Mouse (Mus musculus) bone marrow, adult 2 months (tissue): ENCODE data around the gene Prpf4.

Source experiments
- CTCF ChIP-seq: fragments of 200-500 bp; IDR thresholded peaks from 2 replicates; pipeline ENCODE4 v1.5.1; 2011; ENCODE audit warnings: low read length, control low read depth; ENCODE audit not compliant: control insufficient read depth, insufficient read depth
- POLR2A ChIP-seq: fragments of 200-500 bp; IDR thresholded peaks from 2 replicates; pipeline ENCODE4 v1.6.1; 2011; ENCODE audit warnings: low read depth, mild to moderate bottlenecking, control low read depth, low read length, borderline replicate concordance; ENCODE audit not compliant: control insufficient read depth

- TF ChIP-seq POLR2A, result no peak
- TF ChIP-seq CTCF, result no peak
Observed at GRCm38 (mm10) chr4:62383207-62383606, 25.4 kb upstream of the Prpf4 start.
